In genomic region chr2:167586976-167587375, GRCm38 (mm10) we compare ENCODE assay signal across 9 mouse cellular contexts. TPM values are rescaled to one million over a fixed set of nuclear protein-coding genes. Genes with fewer than 3 reads are reported as not detected.
DNase-seq lines count a peak whose midpoint lies in the region; ATAC-seq and TF ChIP-seq lines count a peak whose summit lies in the region.
"Had no signal": no experiment of that assay in that cellular context is flagged by ENCODE, and none has a peak within 500 bp of the region (broad histone marks: within the 10 kb centered on the region; RNA-seq: fewer than 3 reads in every experiment).

No protein-coding gene starts in this region.

- TF ChIP-seq POLR2A in lung, adult 2 months (IDR thresholded peaks at IDR 0.05; ENCODE audit: borderline replicate concordance, extremely low read depth, low read depth, low read length), result peak; percentile 44; the same call in 1 of the 2 replicates

- no peak for TF ChIP-seq CTCF in lung, adult 2 months (IDR thresholded peaks at IDR 0.05; ENCODE audit: insufficient read depth, low read length)

- peaks cover 4% of the 10 kb centered on the region; the same call in 1 of the 2 replicates for H3K27me3 ChIP-seq in midbrain, embryonic 10.5 days (ENCODE audit: low read depth, poor library complexity, severe bottlenecking)
- no peaks in the 10 kb centered on the region; the same call in 1 of the 2 replicates for H3K27me3 ChIP-seq in midbrain, embryonic 11.5 days (ENCODE audit: control insufficient read depth, insufficient read depth, low read length)

- H3K36me3 ChIP-seq in midbrain, embryonic 10.5 days, result no peaks in the 10 kb centered on the region
- no peaks in the 10 kb centered on the region for H3K36me3 ChIP-seq in midbrain, embryonic 11.5 days (ENCODE audit: control insufficient read depth, insufficient read depth, low read length)

- WGBS in midbrain, embryonic 10.5 days, result 28% methylated on average over 9 of the region's 9 CpGs
- WGBS in midbrain, embryonic 11.5 days, result 35% methylated on average over 9 of the region's 9 CpGs
- 27% methylated on average over 9 of the region's 9 CpGs for WGBS in lung, adult 2 months

- peak overlapping the region; percentile 53 for H3K27ac ChIP-seq in midbrain, embryonic 10.5 days (replicated peaks)
- no peak overlapping the region for H3K27ac ChIP-seq in midbrain, embryonic 11.5 days (ENCODE audit: low read depth, low read length)

- H3K4me1 ChIP-seq in midbrain, embryonic 10.5 days, result peaks cover 55% of the 10 kb centered on the region
- peaks cover 12% of the 10 kb centered on the region; the same call in 1 of the 2 replicates for H3K4me1 ChIP-seq in midbrain, embryonic 11.5 days (ENCODE audit: control insufficient read depth, insufficient read depth, low read length)
- peaks cover 20% of the 10 kb centered on the region for H3K4me1 ChIP-seq in lung, adult 2 months (ENCODE audit: control insufficient read depth, insufficient read depth, low read length)

- no peak for ATAC-seq in midbrain, embryonic 11.5 days (ENCODE audit: low FRiP score)

- H3K4me2 ChIP-seq in midbrain, embryonic 11.5 days, result no peak overlapping the region

- no peak overlapping the region for H3K4me3 ChIP-seq in midbrain, embryonic 10.5 days
- no peak overlapping the region for H3K4me3 ChIP-seq in midbrain, embryonic 11.5 days (ENCODE audit: low read depth, low read length)
- no peak overlapping the region for H3K4me3 ChIP-seq in lung, adult 2 months (replicated peaks; ENCODE audit: extremely low read depth, low read depth, low read length)

- no peak overlapping the region for H3K9ac ChIP-seq in midbrain, embryonic 11.5 days (ENCODE audit: low read length)

- peak; percentile 53 for DNase-seq in adrenal gland, postnatal 14 days
- no peak for DNase-seq in adrenal gland, postnatal 4 days (ENCODE audit: low spot score in 2 of 2)
- DNase-seq in midbrain, embryonic 10.5 days (ENCODE audit: low spot score), result no peak
- no peak for DNase-seq in midbrain, embryonic 11.5 days (ENCODE audit: low spot score, missing footprints)
- no peak for DNase-seq in lung, adult 2 months
- DNase-seq in thymus, postnatal 14 days, result no peak
- no peak for DNase-seq in layer of hippocampus, postnatal 36 days
- DNase-seq in urinary bladder, adult 18-20 months (ENCODE audit: low spot score in 2 of 2), result no peak

- H3K9me3 ChIP-seq in midbrain, embryonic 10.5 days (replicated peaks), result no peaks in the 10 kb centered on the region
- H3K9me3 ChIP-seq in midbrain, embryonic 11.5 days (ENCODE audit: control insufficient read depth, low read length), result no peaks in the 10 kb centered on the region

RNA-seq across cellular contexts. Expression of gene Ube2v1, which starts 44.9 kb away (rescaled TPM):
- 172 and 174 TPM in 2 replicates for total RNA-seq in adrenal gland, postnatal 14 days (2021)
- total RNA-seq in adrenal gland, postnatal 4 days (2021), result 100 to 1,000 TPM; 194 to 200 TPM
- polyA plus RNA-seq in midbrain, embryonic 10.5 days (2016; fragmentation: Nextera tagmentation; extraction: Ambion mirVana), result 410 and 413 TPM in 2 replicates
- 252 and 273 TPM in 2 replicates for polyA plus RNA-seq in midbrain, embryonic 11.5 days (2014; fragmentation: Nextera tagmentation; extraction: Ambion mirVana)
- 102 and 135 TPM in 2 replicates for polyA plus RNA-seq in lung, adult 2 months (2012; rRNA removed)
- 100 to 1,000 TPM; 208 to 231 TPM for total RNA-seq in layer of hippocampus, postnatal 36 days (2021)

RNA-seq across cellular contexts. Expression of gene Snai1, which starts 49.0 kb away (rescaled TPM):
- total RNA-seq in adrenal gland, postnatal 14 days (2021), result 7.2 and 10.6 TPM in 2 replicates
- 10 to 100 TPM; 13.2 to 14.8 TPM for total RNA-seq in adrenal gland, postnatal 4 days (2021)
- 30.0 and 36.1 TPM in 2 replicates for polyA plus RNA-seq in midbrain, embryonic 10.5 days (2016; fragmentation: Nextera tagmentation; extraction: Ambion mirVana)
- polyA plus RNA-seq in midbrain, embryonic 11.5 days (2014; fragmentation: Nextera tagmentation; extraction: Ambion mirVana), result 18.4 and 20.8 TPM in 2 replicates
- 70.8 and 85.0 TPM in 2 replicates for polyA plus RNA-seq in lung, adult 2 months (2012; rRNA removed)
- under 1 TPM; 0.50 to 0.94 TPM for total RNA-seq in layer of hippocampus, postnatal 36 days (2021)
- total RNA-seq: common myeloid progenitor, adult 5-6 weeks had no signal
